Mouse (Mus musculus): ENCODE measurements around the gene Ddr1.

Gene Ddr1

DNA sequence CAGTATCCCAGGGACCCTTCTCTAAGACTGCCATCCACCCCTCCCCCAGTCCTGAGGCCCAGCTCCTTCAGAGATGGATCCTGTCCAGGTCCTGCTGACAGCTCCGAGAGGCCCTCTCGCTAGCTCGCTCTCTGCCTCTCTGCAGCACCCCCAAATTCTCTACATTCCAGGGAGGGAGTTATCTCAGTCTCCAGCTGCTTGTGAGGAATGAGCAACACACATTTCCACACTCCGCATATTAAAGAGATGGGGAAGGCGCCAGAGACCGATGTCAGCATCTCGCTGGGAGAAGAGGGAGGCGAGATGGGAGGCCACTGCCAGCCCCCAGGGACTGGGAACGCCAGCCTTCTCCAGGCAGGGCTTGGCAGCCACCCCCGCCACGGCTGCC, 15.9 kb upstream of the Ddr1 start:
- no peak for DNase-seq

DNA sequence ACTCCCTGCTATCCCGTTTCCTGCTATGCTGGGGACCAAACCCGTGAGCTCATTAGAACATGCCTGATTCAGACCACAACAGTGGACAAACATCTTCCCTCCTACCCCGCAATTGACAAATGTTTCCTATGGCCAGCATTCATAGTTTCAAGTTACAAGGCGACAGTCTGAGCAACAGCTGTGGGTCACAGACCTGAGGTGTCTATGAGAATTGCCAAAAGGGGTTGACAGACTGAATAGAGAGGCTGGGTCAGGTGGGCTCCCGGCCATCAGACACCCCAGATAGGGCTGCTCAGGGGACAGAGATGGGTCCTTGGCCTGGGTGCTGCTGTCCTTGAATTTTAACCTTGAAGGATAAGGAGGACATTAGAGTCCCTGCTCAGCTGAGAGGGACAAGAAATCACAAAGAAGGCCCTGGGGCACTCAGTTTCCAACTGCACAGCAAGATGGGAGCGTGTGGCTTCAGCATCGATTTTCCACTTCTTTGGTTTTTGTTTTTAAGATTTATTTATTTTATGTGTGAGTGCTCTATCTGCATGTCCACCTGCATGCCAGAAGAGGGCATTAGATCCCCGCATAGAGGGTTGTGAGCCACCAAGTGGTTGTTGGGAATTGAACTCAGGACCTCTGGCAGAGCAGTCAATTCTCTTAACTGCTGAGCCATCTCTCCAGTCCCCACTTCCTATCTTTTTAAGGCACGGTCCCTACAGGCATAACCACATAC, 15.4 kb upstream of the Ddr1 start:
- no peak for DNase-seq

DNA sequence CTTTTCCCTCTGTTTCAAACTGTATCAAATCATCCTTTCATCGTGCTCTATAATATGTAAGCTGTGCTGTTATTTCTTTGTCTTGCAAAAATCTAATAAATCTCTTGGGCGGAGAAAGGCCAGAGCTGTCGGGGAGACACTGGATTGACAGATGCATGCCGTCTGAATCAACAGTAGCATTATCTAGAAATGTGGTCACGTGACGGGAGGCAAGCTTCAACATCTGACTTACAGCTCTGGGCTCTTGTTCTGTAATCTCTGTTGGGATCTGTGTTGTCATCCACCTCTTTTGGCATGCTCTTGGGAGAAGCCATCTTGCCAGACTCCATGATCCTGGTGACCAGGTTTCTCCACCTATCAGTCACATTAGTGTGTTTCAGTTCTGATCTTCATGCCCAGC, 12.7 kb upstream of the Ddr1 start:
- no peak for DNase-seq

DNA sequence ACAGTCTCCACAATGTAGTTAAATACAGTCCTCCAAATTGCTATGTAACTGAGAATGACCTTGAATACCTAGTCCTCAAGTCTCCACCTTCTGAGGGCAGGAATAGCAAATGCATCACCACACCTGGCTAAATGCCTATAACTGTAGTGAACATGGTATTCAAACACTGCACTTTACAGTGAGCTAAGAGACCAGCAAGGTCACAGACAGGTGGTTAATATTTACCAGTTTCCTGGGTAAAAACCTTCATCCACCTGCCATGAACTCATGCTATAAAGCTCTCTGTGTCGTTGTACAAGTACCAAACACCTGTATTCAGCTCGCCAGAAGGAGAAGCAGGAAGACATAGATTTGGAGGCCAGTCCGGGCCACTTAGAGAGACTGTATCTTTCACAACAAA, 11.7 kb upstream of the Ddr1 start:
- no peak for DNase-seq

DNA sequence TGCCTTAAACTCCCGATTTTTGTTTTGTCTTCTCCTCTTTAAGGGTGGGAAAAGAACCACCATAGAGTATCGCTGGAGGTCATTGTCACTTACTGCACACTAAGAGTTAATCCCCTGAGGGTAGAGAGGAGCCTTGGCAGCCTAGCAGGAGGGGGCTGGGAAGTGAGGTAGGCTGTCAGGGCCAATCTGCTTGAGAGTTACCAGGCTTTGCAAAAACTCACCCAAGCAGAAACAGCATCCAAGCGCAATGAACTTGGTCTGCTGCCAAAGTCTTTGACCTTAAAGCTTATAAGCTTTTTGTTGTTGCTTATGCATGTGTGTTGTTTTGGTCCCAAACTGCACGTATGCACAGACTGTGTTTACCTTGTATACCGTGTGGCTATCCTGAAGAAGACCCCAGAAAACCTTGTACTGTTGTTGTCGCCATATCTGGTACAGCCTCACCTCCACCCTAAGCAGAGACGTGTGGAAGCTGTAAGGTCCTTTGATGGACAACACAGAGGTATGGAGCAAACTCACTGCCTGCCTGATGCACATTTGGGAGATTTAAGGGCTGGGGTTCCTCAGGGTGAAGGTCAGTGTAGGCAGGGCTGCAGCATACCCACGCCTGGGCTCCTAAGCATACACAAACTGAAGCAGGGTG, 6.4 kb upstream of the Ddr1 start:
- DNase-seq = peak; percentile 6

DNA sequence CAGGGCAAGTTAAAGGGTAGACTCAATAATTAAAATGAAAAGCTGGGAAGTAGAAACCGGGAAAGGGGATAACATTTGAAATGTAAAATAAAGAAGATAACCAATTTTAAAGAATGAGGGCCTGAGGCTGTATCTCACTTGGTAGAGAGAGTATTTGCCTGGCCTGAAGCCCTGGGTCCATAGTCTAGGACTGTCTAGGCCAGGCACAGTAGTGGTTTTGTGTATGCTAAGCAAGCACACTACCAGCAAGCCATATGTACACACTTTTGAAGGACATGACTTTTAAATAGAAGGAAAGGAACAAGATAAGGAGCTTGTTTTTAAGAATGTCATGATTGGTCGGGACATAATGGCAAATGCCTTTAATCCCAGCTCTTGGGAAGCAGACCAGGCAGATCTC, 4.2 kb upstream of the Ddr1 start:
- no peak for DNase-seq

DNA sequence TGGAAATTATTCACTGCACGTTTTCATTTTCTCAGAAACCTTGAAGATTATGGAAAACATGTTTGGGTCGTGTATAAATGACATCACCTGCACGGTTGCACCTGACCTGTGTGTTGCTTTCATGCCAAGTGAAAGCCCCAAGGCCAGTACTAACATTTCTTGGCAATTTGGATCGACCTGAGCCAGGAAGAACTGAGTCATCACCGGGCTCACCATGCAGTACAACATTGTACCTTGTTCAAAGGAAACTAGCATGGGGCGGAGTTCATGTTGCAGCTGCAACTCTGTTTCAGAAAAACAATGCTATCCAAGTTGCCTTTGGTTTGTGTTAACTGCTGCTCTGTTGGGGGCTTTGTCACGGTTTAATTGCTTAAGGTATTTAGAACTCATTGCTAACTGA, 3.5 kb upstream of the Ddr1 start:
- DNase-seq = peak; percentile 56

DNA sequence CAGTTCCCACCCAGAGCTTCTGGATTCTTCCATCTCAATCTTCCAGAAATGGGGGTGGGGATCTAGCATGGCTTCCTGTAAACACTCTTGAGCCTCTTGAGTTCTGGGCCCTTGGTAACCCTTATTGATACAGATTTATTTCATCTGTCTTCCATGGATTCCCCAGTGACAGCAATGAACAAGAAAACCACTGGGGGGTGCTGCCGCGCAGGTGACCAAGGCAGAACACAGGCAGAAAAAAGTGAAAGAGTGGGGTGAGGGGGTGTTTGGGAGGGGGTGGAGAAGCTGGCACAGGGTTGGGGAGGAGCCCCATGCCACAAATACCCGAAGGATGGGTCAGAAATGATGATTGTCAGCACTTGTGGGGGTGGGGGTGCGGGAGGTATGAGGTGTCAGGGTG, 1.4 kb upstream of the Ddr1 start:
- DNase-seq = peak; percentile 83

DNA sequence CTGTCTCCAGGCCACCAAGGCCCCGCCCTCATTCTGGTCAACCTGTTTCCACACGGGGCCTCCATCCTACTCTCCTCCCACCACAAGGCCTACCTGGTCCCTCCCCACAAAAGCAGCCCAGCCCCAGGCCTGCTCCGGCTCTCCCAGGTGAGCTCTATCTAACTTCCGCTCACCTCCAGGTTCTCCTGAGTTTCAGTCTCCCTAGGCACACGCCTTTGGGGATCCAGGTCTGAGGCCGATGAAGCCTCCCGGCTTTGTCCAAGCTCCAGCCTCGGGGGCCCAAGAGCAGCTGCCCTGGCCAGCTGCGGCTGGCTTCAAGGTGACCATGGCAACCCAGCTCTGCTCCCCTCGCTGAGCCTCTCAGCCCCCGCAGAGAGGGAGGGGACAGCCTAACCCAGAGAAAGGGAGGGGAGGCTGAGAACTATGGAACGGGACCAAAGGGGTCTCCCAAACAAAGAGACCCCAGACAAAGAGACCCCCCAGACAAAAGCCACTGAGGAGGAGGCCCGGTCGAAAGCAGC, 610 bp downstream of the Ddr1 start:
- peak; percentile 30 for DNase-seq

DNA sequence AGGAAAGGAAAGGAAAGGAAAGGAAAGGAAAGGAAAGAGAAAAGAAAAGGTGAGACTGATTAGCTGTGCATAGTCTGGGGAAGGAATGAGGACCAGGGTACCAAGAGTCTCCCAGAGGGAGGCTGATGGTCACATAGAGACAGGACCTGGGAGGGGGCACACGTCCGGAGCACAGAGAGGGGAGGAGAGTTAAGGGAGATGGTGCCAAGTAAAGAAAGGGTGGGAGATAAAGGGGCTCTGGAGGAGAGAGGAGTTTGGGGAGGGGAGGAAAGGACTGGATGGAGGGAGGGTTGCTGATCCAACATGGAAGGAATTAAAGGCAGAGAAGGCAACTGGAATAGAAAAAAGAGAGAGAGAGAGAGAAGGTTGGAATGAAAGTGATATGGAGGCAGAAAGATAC, 1.4 kb downstream of the Ddr1 start:
- DNase-seq = no peak

DNA sequence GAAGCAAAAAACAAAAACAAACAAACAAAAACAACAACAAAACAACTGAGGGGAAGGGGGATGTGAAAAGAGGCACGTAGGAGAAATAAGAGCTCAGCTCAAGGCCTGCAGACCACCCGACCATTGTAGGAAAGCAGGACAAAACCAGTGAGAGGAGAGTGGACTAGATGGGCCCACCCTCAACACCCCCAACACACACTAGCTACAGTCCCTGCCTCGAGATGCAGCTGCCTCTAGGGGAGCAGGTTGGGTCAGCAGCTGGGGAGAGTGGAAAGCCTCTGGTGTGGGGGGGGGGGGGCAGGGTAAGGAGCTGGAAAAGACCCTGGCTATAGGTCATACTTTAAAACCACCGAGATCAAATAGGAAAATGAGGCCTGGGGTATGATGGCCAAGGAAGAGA, 1.8 kb downstream of the Ddr1 start:
- no peak for DNase-seq

DNA sequence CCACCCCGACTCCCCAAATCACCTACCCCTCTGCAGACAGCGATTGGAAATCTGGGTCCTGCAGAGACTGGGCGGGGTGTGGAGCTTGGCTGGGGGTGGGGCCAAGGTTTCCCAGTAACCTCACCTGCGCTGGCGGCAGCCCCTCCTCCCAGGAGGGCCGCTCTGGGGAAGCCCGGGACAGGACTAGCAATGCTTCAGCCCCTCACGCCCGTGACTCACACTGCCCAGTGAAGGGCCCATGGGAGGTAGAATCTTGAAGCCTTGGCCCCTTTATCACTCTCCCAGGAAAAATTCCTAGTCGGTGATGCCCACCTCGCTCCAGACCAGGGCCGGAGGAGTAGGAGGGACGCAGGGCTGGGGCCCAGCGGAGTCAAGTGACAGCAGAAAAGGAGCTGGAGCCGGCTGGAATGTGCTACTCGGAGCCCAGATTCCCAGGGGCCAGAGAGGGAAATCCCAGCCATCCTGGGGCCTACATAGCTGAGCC, 2.4 kb downstream of the Ddr1 start:
- no peak for DNase-seq

DNA sequence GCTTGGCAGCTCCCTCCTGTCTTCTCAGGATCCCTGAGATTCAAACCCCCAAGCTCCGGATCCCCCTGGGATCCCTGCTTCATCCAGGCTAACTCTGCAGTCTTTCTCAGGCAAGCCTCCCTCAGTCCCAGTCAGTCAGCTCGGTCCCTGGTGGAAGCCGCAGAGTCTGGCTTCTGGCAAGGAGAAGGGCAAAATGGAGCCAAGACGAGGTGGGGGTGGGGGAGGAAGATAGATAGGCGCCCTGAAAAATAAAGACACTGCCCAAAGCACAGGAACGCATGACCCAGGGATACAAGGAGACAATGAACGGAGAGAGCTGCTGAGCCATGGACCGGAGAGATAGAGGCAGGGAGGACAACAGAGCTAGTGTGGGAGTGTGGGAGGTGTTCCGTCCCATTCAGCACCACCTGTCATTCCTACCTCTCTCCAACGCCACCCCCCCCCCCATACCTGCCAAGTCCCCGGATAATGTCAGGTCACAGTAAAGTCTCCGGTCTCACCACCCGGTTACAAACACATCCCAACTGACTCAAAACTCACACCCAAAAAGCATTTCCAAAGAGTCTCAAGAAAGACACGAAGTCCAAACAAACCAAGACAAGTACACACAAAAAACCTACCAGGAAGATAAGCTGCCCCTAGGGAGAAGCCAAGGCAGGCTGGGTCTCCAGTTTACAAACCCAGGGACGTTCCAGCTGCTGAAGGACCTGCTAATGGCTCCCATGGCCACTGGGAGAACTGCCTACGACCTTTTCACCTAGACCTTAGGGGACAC, 3.0 kb downstream of the Ddr1 start:
- DNase-seq = no peak

DNA sequence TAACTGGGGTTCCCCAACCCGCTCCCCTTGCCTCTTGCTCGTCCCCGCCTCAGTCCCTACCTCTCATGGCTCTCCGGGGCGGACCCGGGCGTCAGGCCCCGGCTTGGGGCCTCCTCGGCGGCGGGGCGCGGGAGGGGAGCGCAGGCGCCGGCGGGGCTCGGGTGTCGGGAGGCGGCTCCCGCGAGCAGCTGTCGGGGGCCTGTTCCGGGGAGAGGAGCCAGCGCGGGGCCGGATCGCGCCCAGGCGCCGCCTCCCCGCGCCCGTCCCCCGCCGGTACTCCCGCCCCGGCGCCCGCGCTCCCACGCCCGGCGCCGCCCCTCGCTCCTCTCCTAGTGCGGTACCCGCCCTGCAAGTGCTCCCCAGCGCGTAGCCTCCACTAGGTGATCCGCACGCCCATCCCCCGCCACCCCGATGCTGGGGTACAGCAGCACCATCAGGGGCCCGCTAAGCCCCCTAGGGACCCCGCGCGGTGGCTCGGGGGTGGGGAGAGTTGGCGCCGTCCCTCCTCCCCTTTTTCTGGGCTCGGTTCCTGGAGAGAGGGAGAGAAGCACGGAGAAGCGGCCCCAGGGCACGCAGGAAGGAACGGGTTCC, 4.0 kb downstream of the Ddr1 start:
- peak; percentile 86 for DNase-seq

DNA sequence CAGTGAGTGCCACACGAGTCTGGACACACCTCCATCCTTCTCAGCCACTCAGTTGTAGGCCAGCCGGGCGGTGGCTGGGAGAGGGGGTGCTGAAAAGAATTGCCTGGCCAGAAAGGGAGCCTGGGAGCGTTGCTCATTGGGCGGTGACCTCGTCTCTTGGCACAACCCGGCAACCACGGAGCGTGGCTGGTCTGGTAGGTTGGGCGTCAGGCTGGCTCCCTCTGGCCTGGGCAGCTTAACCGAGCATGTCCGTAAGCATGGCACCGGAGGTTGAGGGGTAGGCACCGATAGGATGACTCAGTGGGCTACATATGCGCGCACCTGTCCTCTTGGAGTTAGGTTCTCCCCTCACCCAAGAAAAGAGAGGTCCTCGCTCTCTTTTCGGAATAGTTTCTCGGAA, 4.5 kb downstream of the Ddr1 start:
- peak; percentile 53 for DNase-seq

DNA sequence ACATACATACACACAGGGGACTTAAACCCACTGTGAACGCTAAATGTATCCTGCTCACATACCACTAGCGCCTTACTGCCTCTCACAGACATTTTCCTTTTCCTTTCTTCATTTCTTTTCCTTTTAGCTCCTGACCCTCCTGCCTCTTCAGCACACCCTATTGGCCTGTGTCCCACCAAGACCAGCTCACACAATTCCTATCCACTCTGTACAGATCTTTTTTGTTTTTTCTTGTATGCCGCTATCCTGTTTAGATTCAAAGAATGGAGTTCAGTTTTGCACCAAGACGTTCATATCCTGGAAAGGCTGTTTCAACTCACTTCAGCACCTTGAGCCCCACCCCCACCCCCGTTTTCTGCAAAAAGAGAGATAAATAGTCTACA, 5.9 kb downstream of the Ddr1 start:
- no peak for DNase-seq

DNA sequence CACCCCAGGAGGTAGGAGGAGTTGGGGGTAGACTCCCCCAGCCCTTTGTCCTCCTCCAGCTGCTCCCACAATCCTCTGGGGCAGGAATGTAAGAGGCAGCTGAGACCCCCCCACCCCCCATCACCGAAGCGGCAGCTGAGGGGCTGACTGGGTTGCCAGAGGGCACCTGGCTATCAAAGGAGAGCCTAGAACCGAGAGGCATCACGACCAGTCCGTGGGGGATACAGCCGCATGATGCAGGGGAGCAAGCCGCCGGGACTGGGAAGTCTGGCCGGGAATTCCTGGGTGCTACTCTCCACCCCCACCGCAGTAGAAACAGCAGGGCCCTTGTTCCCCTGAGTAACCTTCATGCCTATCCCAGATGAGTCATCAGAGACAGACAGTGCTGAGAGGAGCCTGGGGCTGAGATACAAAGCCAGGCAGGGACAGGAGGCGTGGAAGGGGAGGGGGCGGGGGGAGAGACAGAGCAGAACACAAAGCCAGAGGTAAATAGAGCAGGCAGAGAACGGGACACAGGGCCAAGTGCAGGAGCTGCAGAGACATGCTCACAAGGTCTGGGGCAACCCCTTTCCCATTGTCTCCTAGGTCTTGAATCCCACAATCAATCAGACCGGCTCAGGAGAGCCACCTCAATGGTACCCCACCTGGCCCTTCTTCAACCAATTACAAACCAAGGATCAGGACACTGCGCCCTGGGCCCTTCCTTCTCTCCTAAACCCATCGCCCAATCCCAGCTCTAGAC, 6.5 kb downstream of the Ddr1 start:
- peak; percentile 38 for DNase-seq

DNA sequence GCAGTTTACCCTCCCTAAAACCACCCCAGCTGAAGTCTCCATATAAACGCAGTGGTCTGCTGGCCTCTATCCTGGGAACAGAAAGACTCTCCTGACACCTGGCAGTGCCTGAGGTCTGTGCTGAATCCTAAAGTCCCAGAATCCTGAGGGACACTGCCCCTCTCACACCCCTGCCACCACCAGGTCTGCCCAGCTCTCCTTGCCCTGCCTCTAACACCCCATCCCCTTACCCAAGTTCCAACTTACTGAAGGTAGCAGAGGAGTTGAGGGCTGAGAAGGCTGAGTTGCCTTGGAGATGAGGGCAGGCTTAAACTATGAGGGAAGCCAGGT, 7.0 kb downstream of the Ddr1 start:
- peak; percentile 6 for DNase-seq

DNA sequence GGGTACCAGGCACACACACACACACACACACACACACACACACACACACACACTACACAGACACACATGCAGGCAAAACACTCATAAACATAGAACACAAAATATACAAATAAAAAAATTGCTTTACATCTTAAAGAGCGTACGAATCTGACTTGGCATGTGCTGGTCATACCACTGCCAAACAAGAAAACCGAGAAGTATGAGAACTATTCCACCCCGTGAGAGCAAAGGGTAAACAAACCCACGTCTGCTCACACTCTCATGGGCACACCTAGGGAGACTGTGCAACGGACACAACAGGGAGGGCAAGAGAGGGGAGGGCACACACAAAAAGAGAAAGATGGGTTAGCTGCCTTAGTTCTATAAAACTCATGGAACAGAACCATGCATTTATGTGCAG, 7.7 kb downstream of the Ddr1 start:
- DNase-seq = no peak

DNA sequence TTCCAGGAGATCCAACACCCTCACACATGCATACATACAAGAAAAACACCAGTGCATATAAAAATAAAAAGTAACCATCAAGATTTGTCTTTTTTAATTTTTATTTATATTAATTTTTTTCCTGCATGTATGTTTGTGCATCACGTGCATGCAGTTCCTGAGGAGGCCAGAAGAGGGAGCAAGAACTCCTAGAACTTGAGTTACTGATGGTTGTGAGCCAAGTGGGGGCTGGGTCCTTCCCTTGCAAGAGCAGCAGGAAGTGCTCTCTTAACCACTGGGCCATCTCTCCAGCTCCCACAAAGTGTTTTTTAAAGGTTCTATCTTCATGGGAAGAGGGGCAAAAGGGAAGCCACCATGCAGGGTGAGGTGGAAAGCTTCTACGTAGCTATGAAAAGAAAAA, 9.1 kb downstream of the Ddr1 start:
- DNase-seq = peak; percentile 84

DNA sequence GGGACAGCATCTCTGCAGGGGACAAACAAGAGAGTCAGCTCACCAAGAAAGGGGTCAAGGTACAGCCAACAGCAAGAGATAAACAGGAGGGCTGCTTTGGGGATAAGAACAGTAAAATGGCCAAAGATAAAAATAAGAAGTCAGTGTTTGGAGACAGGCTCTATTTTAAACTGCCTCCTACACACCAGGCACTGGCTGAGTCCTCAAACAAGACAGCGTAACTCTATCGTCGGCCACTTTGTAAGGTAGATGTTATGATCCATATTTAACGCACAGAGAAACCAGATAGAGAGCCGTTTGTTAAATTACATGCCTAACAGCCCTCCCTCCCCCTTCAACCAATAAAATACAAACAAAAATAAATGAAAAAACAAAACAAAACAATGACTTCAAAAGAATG, 10.5 kb downstream of the Ddr1 start:
- no peak for DNase-seq

DNA sequence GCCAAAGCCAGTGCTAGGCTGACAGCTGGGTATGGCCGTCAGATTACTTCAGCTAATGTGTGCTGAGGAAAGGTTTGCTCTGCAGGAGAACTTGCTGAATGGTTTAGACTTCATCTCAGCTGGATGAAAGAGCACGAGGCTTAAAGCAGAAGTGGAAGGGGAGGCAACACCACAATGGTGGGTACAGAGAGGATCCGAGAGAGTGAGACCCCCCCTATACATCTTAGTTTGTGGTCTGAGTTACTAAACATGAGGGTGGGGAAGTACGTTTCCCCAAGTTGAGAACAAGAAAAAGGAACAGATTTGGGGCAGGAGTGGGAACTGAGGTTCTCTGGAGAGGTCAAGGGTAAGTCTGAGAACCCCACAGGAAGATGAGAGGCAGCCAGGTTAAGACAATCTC, 12.1 kb downstream of the Ddr1 start:
- DNase-seq = no peak

DNA sequence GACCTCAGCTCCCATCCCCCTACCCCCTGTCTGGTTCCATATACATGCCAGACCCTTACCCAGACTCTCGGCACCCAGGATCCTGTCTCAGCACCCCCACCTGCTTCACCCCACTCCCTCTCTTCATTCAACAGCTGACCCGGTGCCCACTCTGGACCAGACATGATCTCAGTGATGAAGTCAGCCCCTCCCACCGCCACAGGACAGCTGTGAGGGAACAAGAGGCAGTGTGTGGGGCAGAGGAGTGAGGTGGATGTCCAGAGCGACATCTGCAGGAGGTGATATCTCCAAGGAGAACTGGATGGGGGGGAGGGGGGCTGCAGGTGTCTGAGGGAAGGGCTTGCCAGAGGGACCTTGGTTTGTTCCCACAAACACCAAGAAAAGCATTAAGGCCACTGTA, 12.6 kb downstream of the Ddr1 start:
- peak; percentile 14 for DNase-seq

Data from thymus, postnatal 4 days (tissue).